Mouse (Mus musculus) midbrain, embryonic 16.5 days (tissue): ENCODE measurements around the gene Stxbp1. TPM values are rescaled to one million over a fixed set of nuclear protein-coding genes. Genes with fewer than 3 reads are reported as not detected.
A peak's percentile ranks its signal among the peaks of the same experiment; 100 is the strongest.

Source experiments
- ATAC-seq: fragments of 200-750 bp; cut with Nextera tagmentation; 2 replicates; pipeline ENCODE4 v1.8.0; 2017; ENCODE audit warnings: moderate TSS enrichment
- H3K27ac ChIP-seq: fragments of 300-500 bp; sonication (generic); 2 replicates; pipeline ENCODE4 v1.5.1; 2014; ENCODE audit warnings: mild to moderate bottlenecking, low read length, mixed read lengths
- H3K27me3 ChIP-seq: fragments of 300-500 bp; sonication (generic); 2 replicates; pipeline ENCODE4 v1.6.1; 2014; ENCODE audit warnings: low read depth, low read length, mixed read lengths; ENCODE audit not compliant: control insufficient read depth, insufficient read depth
- H3K36me3 ChIP-seq: fragments of 300-500 bp; sonication (generic); 2 replicates; pipeline ENCODE4 v1.6.1; 2014; ENCODE audit warnings: mild to moderate bottlenecking, low read length, moderate library complexity, mixed read lengths; ENCODE audit not compliant: control insufficient read depth, insufficient read depth
- H3K4me1 ChIP-seq: fragments of 300-500 bp; sonication (generic); 2 replicates; pipeline ENCODE4 v1.6.1; 2014; ENCODE audit warnings: mild to moderate bottlenecking, low read length, mixed read lengths; ENCODE audit not compliant: control insufficient read depth, insufficient read depth
- H3K4me2 ChIP-seq: fragments of 300-500 bp; sonication (generic); 2 replicates; pipeline ENCODE4 v1.6.1; 2014; ENCODE audit warnings: mild to moderate bottlenecking, low read length, mixed read lengths
- H3K4me3 ChIP-seq: fragments of 300-500 bp; sonication (generic); 2 replicates; pipeline ENCODE4 v1.5.1; 2014; ENCODE audit warnings: low read depth, mild to moderate bottlenecking, low read length, moderate library complexity, mixed read lengths
- H3K9ac ChIP-seq: fragments of 300-500 bp; sonication (generic); 2 replicates; pipeline ENCODE4 v1.6.1; 2014; ENCODE audit warnings: low read depth, low read length, mixed read lengths
- H3K9me3 ChIP-seq: fragments of 300-500 bp; sonication (generic); replicated peaks from 2 replicates; pipeline ENCODE4 v1.6.1; 2014; ENCODE audit warnings: mild to moderate bottlenecking, low read length, mixed read lengths; ENCODE audit not compliant: control insufficient read depth, poor library complexity, severe bottlenecking
- WGBS: fragments of 180-500 bp; shearing (Covaris S2); extraction: QIAGEN DNeasy Blood & Tissue Kit; methylation state at CpG from one replicate; pipeline ENCODE4 v1.1.7; 2014; 5-methylcytosine and 5-hydroxymethylcytosine counted together
- polyA plus RNA-seq: library from polyadenylated mRNA; unstranded; fragments of >200 nt; fragmentation: Nextera tagmentation; extraction: Ambion mirVana; gene quantifications from 2 replicates; pipeline ENCODE4 v1.2.1, GENCODE M21; 2015

Gene Stxbp1
- polyA plus RNA-seq, 1 experiment from 2014 or later: 389 TPM

DNA sequence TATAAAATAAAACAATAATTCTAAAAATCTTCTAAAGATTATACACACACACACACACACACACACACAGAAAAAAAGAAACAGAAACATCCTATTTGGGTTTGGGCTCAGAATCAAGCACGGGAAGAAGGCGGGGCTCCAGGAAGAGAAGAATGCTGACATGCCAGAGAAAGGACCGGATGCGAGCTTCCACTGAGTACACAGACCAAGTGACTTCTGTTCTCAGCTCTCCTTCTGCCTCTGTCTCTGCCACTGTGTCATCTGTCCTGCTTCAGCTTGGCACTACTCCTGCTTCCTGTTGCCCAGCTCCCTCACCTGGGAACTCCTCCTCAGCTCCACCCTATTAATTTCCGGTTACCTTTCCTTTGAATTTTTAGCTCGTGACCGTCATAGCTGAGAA is 12.5 kb downstream of the Stxbp1 start:
- no peak overlapping the region for H3K4me3 ChIP-seq
- WGBS: 73% methylated on average over 7 of the region's 7 CpGs
- H3K36me3 ChIP-seq: no peaks in the 10 kb centered on the region
- no peak overlapping the region for H3K4me2 ChIP-seq
- no peaks in the 10 kb centered on the region; the same call in 1 of the 2 replicates for H3K4me1 ChIP-seq
- no peak overlapping the region for H3K9ac ChIP-seq
- ATAC-seq: no peak
- no peaks in the 10 kb centered on the region for H3K27me3 ChIP-seq
- H3K9me3 ChIP-seq: no peaks in the 10 kb centered on the region
- 0 out of 2 replicates have a peak overlapping the region, but pooled peaks have one; percentile 29 for H3K27ac ChIP-seq

DNA sequence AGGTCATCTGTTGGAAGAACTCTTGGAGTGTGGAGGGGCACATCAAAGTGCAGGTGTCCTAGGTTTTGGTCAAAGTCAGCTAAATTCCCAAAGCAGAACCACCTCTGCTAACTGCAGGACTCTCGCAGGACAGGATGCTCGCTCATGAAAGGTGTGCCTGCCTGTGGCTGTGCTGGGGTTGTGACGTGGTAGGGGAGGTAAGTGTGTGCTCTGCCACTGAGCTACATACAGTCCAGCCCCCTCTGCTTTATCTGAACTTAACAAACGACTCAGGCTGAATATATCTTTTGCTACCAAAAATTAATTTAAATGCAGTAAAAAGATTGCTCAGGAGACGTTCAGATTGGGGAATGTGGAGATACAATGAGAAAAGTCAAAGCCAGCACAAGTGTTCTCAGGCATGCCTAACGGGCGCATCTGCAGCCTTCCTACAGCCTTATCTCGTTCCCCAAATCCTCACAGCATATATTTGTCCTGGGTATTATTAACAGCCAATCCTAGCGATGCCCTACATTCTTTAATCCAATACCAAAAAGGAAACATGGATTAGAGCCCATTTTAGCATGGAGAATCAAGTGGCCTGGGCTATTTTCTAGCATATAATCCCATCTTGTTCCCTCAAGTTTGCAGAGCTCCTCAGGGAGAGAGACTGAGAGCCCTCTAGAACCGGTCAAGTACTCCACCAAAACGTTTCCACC is 17.9 kb downstream of the Stxbp1 start:
- Histone ChIP-seq H3K4me1 (peaks cover 2% of the 10 kb centered on the region; the same call in 1 of the 2 replicates), H3K4me2 (no peak overlapping the region), H3K27ac (no peak overlapping the region), H3K4me3 (no peak overlapping the region), H3K9ac (no peak overlapping the region), H3K27me3 (no peaks in the 10 kb centered on the region), H3K36me3 (no peaks in the 10 kb centered on the region), H3K9me3 (no peaks in the 10 kb centered on the region)
- WGBS: 67% methylated on average over 11 of the region's 11 CpGs
- no peak for ATAC-seq

DNA sequence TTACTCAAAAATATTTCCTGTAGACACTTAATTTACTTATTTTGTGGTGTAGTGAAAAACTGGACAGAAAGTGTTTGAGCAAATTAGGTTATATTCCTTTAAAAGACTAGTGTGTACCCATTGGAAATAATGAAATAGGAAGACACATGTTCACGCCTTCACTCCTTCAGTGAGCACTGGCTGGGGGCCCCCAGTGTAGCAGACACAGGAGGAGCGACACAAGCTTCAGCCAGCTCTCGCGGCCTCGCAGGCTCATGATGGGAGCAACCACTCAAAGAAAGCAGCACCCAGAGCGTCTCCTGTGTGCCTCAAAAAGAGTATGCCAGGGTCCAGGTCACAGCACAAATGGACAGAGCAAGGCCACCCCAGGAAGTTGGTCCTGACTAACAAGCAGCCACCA is 21.2 kb downstream of the Stxbp1 start:
- 88% methylated on average over 6 of the region's 6 CpGs for WGBS

DNA sequence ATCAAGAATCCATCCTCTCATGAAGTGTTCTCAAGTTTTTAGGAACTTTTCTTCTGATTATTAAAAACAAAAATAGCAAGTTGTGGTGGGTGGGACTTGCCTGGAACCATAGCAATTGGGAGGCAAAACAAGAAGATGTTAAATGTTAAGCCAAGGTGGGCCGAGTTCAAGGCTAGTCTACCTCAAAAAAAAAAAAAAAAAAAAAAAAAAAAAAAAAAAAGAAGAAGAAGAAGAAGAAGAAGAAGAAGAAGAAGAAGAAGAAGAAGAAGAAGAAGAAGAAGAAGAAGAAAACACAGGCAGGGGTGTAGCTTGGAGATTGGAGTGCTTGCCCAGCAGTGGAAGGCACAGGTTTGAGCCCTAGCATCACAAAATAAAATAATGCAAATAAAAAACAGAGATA is 22.3 kb downstream of the Stxbp1 start:
- Histone ChIP-seq H3K36me3 (no peaks in the 10 kb centered on the region), H3K4me1 (0 out of 2 replicates have a peak, but pooled peaks cover 2% of the 10 kb centered on the region), H3K9me3 (no peaks in the 10 kb centered on the region), H3K27me3 (no peaks in the 10 kb centered on the region), H3K27ac (no peak overlapping the region), H3K9ac (no peak overlapping the region), H3K4me3 (no peak overlapping the region), H3K4me2 (no peak overlapping the region)
- 81% methylated on average over 1 of the region's 1 CpGs for WGBS
- no peak for ATAC-seq

More for the DNA sequence above, 21.2 kb downstream of the Stxbp1 start:
- Histone ChIP-seq H3K4me2 (no peak overlapping the region), H3K4me1 (0 out of 2 replicates have a peak, but pooled peaks cover 2% of the 10 kb centered on the region), H3K4me3 (no peak overlapping the region), H3K27me3 (no peaks in the 10 kb centered on the region), H3K27ac (no peak overlapping the region), H3K9me3 (no peaks in the 10 kb centered on the region), H3K9ac (no peak overlapping the region), H3K36me3 (no peaks in the 10 kb centered on the region)
- ATAC-seq: no peak

DNA sequence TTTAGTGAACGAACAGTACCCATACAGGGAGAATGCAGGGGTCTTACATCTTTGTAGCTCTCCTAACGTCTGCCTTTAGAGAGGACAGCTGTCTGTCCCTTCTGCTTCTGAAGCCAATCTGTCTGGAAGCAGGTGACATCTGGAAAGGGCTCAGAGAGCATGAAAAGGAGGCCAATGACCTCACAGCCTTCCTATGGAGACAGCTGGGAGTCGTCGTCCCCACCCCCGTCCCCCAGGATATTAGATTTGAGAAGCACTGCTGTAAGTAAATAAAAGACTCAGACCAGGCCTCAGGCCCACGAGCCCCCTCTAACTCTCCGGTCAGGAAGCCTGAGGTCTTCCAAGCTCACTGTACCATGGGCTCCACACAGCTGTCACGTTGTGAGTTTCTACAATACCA is 22.9 kb downstream of the Stxbp1 start:
- H3K4me1 ChIP-seq: 0 out of 2 replicates have a peak, but pooled peaks cover 2% of the 10 kb centered on the region
- H3K27me3 ChIP-seq: no peaks in the 10 kb centered on the region
- H3K4me3 ChIP-seq: no peak overlapping the region
- H3K9me3 ChIP-seq: no peaks in the 10 kb centered on the region
- no peak overlapping the region for H3K9ac ChIP-seq
- no peak overlapping the region for H3K27ac ChIP-seq
- H3K36me3 ChIP-seq: no peaks in the 10 kb centered on the region; the same call in 1 of the 2 replicates
- 24% methylated on average over 8 of the region's 8 CpGs for WGBS
- no peak for ATAC-seq
- H3K4me2 ChIP-seq: no peak overlapping the region

DNA sequence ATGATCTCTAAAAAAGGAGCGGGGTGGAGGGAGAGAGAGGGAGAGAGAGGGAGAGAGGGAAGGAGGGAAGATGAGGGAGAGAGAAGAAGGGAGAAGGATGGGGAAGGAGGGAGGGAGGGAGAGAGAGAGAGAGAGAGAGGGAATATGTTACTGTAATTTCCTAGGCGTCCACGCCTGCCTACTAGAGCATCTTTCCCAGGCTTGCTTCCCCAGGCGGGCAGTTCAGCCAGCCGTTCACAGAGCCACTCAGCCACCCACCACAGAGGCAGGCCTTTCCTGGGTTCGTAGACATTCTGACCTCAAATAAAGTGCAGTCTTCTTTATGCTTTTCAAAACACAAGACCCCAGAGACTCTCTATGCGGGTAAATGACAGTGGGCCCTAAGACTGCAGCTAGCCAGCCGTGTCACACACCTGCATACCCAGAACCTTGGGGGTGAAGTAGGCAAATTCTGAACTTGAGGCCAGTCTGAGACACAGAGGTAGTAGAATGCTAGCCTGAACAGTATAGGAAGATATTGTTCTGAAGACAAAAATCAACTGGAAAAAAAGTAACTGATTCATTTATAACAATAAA is 23.4 kb downstream of the Stxbp1 start:
- Histone ChIP-seq H3K4me1 (no peaks in the 10 kb centered on the region), H3K9ac (no peak overlapping the region), H3K27me3 (no peaks in the 10 kb centered on the region), H3K4me3 (no peak overlapping the region), H3K36me3 (no peaks in the 10 kb centered on the region; the same call in 1 of the 2 replicates), H3K27ac (no peak overlapping the region), H3K4me2 (no peak overlapping the region), H3K9me3 (no peaks in the 10 kb centered on the region)
- no peak for ATAC-seq
- WGBS: 63% methylated on average over 8 of the region's 8 CpGs

DNA sequence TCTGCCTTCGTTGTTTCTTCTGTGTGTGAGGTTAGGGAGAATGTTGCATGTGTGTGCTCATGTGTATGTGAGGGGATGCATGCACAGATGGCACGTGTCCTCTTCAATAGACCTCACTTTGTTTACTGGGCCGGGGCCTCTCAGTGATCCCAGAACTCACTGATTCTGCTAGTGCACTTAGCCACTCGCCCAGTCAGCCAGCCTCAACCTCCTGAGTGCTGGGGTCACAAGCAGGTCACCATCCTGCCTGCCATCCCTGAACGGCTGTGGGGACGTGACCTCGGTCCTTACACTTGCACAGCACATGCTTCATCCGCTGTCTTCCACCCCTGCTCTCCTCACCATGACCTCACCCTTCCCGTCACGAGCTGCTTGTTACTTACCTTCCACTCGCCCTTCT is 23.9 kb downstream of the Stxbp1 start:
- H3K4me2 ChIP-seq: no peak overlapping the region
- no peaks in the 10 kb centered on the region for H3K9me3 ChIP-seq
- ATAC-seq: no peak
- no peaks in the 10 kb centered on the region for H3K27me3 ChIP-seq
- no peaks in the 10 kb centered on the region for H3K4me1 ChIP-seq
- WGBS: 66% methylated on average over 11 of the region's 11 CpGs
- no peak overlapping the region for H3K4me3 ChIP-seq
- peaks cover 3% of the 10 kb centered on the region for H3K36me3 ChIP-seq
- no peak overlapping the region for H3K27ac ChIP-seq
- H3K9ac ChIP-seq: no peak overlapping the region

DNA sequence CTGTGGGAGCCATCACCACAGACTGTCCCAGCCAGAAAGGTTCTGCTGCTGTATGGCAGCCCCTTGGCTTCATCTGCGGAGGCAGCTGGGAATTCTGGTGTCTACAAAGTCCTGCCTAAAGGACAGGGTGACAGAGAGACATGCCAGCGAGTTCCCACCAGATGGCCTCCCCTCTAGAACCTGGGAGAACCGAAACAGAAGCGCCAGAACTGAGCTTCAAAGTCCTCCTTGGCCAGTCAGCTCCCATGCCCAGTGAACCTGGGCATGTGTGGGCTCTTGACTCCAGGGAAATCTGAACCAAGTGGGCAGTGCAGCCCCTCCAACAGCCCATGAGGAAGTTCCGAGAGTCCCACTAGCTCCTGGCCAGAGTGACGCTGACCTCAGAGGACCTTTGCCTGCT is 24.4 kb downstream of the Stxbp1 start:
- Histone ChIP-seq H3K36me3 (peaks cover 8% of the 10 kb centered on the region), H3K27me3 (no peaks in the 10 kb centered on the region), H3K4me2 (no peak overlapping the region), H3K27ac (no peak overlapping the region), H3K9me3 (no peaks in the 10 kb centered on the region), H3K4me3 (no peak overlapping the region), H3K9ac (no peak overlapping the region), H3K4me1 (no peaks in the 10 kb centered on the region)
- WGBS: 83% methylated on average over 6 of the region's 6 CpGs
- ATAC-seq: no peak

DNA sequence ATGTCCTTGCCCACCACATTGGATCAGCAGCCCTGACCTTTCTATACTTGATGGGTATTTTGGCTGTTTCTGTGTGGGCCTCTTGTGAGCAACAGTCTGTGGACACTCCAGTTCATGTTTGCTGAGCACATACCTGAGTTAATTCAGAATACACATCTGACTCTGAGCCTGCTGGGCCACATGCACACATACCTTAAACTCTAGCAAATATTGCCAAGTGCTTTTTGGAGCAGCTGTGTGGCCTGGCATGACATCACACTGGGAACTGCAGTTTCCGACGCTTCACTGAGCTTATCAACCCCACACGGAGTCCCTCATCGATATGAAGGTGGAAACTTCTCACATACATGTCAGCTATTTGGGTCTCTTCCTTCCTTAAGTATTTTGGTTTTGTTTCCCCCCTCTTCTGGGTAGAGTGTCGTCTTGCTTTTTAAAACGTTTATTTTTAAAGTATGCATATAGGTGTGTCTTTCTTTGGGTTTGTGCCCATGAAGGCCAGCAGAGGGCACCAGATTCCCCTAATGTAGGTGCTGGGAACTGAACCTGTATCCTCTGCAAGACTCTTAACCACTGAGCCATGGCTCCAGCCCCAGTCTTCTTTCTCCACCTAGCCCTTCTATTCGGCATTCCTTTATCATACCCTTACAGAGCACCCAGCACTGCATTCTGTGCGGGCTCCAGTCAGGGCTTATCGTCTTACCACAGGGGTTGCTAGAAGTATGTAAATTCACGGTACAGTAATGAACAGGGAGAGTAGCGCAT is 25.8 kb downstream of the Stxbp1 start:
- Histone ChIP-seq H3K4me2 (no peak overlapping the region), H3K4me1 (no peaks in the 10 kb centered on the region), H3K27ac (no peak overlapping the region), H3K36me3 (peaks cover 15% of the 10 kb centered on the region), H3K4me3 (no peak overlapping the region), H3K9me3 (no peaks in the 10 kb centered on the region), H3K27me3 (no peaks in the 10 kb centered on the region), H3K9ac (no peak overlapping the region)
- 69% methylated on average over 11 of the region's 11 CpGs for WGBS
- 0 out of 2 replicates have a peak, but pooled peaks have one; percentile 11 for ATAC-seq
